Mouse (Mus musculus) ES-Bruce4 (cell line): Measurements from ENCODE around the gene Tmed1.

Source experiments
- CTCF ChIP-seq: IDR thresholded peaks from one replicate; pipeline ENCODE4 v1.8.1; 2011; ENCODE audit warnings: low read depth, low read length
- EP300 ChIP-seq: IDR thresholded peaks from 2 replicates; pipeline ENCODE4 v1.6.1; 2011; ENCODE audit warnings: low read depth, low read length; ENCODE audit not compliant: insufficient read depth
- POLR2A ChIP-seq: IDR thresholded peaks from one replicate; pipeline ENCODE4 v1.8.1; 2011; ENCODE audit warnings: low read length; ENCODE audit not compliant: insufficient read depth

DNA sequence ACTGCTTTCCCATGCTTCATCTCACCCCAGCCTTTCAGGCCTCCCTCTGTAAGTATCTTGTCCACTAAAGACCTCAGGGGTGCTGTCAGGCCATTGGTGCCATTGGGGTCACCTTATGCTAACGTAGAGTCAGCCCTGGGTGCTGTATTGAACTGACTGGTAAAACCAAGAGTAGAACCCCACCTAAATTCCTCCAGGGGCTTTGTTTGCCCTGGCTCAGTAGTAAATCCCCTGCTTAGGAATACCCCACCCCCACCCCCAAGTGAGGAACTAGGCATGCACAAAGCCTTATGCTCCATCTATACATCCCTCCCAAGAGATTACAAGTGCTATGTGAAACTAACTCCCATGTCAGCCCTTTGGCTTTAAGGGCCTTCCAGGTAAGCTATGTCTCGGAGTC, 47.5 kb upstream of the Tmed1 start:
- TF ChIP-seq CTCF (no peak), EP300 (0 out of 2 replicates have a peak, but pooled peaks have one; percentile 6), POLR2A (no peak)
